Mouse (Mus musculus) heart, postnatal 10 days (tissue): ENCODE results near the gene Trp73. TPM values are rescaled to one million over a fixed set of nuclear protein-coding genes. Genes with fewer than 3 reads are reported as not detected.

ENCODE experiments used
- DNase-seq, 2 experiments: peaks; one replicate each; pipeline ENCODE4 v3.0.0; 2021
- intact Hi-C: fragments of 180-260 bp; cut with DNase I; formaldehyde crosslinking; loops from one replicate; pipeline ENCODE4 v1.15.1; 2025
- total RNA-seq, 2 experiments: library from RNA; stranded (reverse); gene quantifications; 2 replicates each; pipeline ENCODE4 v1.2.3; 2021

Trp73 gene
- total RNA-seq, 2 experiments from 2014 or later = 0.05 TPM; not detected in 1

GRCm38 (mm10) chr4:154010907-154011645 lies 128.9 kb downstream of the Trp73 start:
- no peak for DNase-seq
- intact Hi-C loops = loop anchor here (5.0 kb wide), 1 partner anchor 54 kb away; the partner anchor contains the start of gene A430005L14Rik

- intact Hi-C loops = no loop called here
- DNase-seq = no peak
Observed at GRCm38 (mm10) chr4:154007759-154008158, 132.2 kb downstream of the Trp73 start.

GRCm38 (mm10) chr4:154006264-154006663 lies 133.7 kb downstream of the Trp73 start:
- intact Hi-C loops = no loop called here
- DNase-seq = no peak

Other genes with a start within 250 kb of the Trp73 start
- gene A430005L14Rik, start 183.0 kb downstream of the Trp73 start, total RNA-seq = 10 to 100 TPM; 12.3 to 16.4 TPM
- gene Dffb, start 165.1 kb downstream of the Trp73 start, total RNA-seq = 1 to 10 TPM; 4.7 to 4.8 TPM
- 10 to 100 TPM; 23.6 to 24.4 TPM for gene Cep104, start 165.0 kb downstream of the Trp73 start, total RNA-seq
- gene Lrrc47, start 128.5 kb downstream of the Trp73 start, total RNA-seq = 10 to 100 TPM; 38.6 to 42.2 TPM
- gene Smim1, start 114.0 kb downstream of the Trp73 start, total RNA-seq = 10 to 100 TPM in 1 of 2 experiments, 1 to 10 TPM in 1; 8.6 to 10.3 TPM
- gene Ccdc27, start 97.5 kb downstream of the Trp73 start, total RNA-seq = not detected
- gene Wrap73, start 2.2 kb upstream of the Trp73 start, total RNA-seq = 10 to 100 TPM; 10.2 to 13.2 TPM
- 100 to 1,000 TPM; 129 to 134 TPM for gene Tprgl, start 20.5 kb upstream of the Trp73 start, total RNA-seq
- 10 to 100 TPM; 33.8 to 41.5 TPM for gene Megf6, start 30.5 kb upstream of the Trp73 start, total RNA-seq
- gene Arhgef16, start 161.5 kb upstream of the Trp73 start, total RNA-seq = 1 to 10 TPM in 1 of 2 experiments, under 1 TPM in 1; 0.77 to 1.4 TPM
- gene B230104I21Rik, start 195.9 kb upstream of the Trp73 start, total RNA-seq = not detected